Mouse (Mus musculus): ENCODE data around the gene Wdr78. TPM values are rescaled to one million over a fixed set of nuclear protein-coding genes. Genes with fewer than 3 reads are reported as not detected.

Wdr78 gene
- total RNA-seq, 2 experiments from 2014 or later: 0.64 to 1.6 TPM

GRCm38 (mm10) chr4:102990595-102991340 lies 123.6 kb downstream of the Wdr78 start:
- intact Hi-C loops (cut with DNase I): no loop called here

GRCm38 (mm10) chr4:102990016-102990415 lies 124.3 kb downstream of the Wdr78 start:
- intact Hi-C loops (cut with DNase I): no loop called here
- DNase-seq (ENCODE audit: low spot score): no peak

More at GRCm38 (mm10) chr4:102990595-102991340, 123.6 kb downstream of the Wdr78 start:
- no peak for DNase-seq (ENCODE audit: low spot score)

GRCm38 (mm10) chr4:102989391-102989790 lies 125.0 kb downstream of the Wdr78 start:
- no peak for DNase-seq (ENCODE audit: low spot score)
- intact Hi-C loops (cut with DNase I): loop anchor here (5.0 to 10.0 kb wide), 2 partner anchors 325 to 358 kb away; partner anchors contain the start of gene Oma1

- intact Hi-C loops (cut with DNase I): loop anchor here (5.0 to 10.0 kb wide), 2 partner anchors 326 to 359 kb away; partner anchors contain the start of gene Oma1
- no peak for DNase-seq (ENCODE audit: low spot score)
Observed at GRCm38 (mm10) chr4:102988526-102988925, 125.8 kb downstream of the Wdr78 start.

Other genes with a start within 250 kb of the Wdr78 start
- gene Tctex1d1, start 135.9 kb downstream of the Wdr78 start, total RNA-seq (2021): not detected
- not detected for gene Insl5, start 87.7 kb downstream of the Wdr78 start, total RNA-seq (2021)
- 10 to 100 TPM; 31.1 to 35.6 TPM for gene Mier1, start 165 bp downstream of the Wdr78 start, total RNA-seq (2021)
- gene Slc35d1, start 100.6 kb upstream of the Wdr78 start, total RNA-seq (2021): 1 to 10 TPM; 6.7 to 7.7 TPM
- gene 4921539E11Rik, start 176.3 kb upstream of the Wdr78 start, total RNA-seq (2021): not detected
- gene Oma1, start 199.3 kb upstream of the Wdr78 start, total RNA-seq (2021): 10 to 100 TPM; 29.2 to 38.2 TPM